Mouse (Mus musculus) neutrophil, adult 5-6 weeks (primary cell): ENCODE measurements around the gene Gpr83. TPM values are rescaled to one million over a fixed set of nuclear protein-coding genes. Genes with fewer than 3 reads are reported as not detected.

Experiments used
- ATAC-seq: fragments of 151-379, 151-347 bp; 2 replicates; pipeline ENCODE4 v1.8.0; 2017; ENCODE audit warnings: mild to moderate bottlenecking, moderate TSS enrichment; ENCODE audit not compliant: insufficient number of reproducible peaks, poor library complexity, low FRiP score, severe bottlenecking; ENCODE audit errors: extremely low read depth
- total RNA-seq: library from RNA; stranded (forward); fragments of 200-1000 nt; gene quantifications from 2 replicates; pipeline ENCODE4 v1.2.3, GENCODE M21; 2017

Gene Gpr83
- total RNA-seq, 1 experiment from 2014 or later: 1.0 TPM

DNA sequence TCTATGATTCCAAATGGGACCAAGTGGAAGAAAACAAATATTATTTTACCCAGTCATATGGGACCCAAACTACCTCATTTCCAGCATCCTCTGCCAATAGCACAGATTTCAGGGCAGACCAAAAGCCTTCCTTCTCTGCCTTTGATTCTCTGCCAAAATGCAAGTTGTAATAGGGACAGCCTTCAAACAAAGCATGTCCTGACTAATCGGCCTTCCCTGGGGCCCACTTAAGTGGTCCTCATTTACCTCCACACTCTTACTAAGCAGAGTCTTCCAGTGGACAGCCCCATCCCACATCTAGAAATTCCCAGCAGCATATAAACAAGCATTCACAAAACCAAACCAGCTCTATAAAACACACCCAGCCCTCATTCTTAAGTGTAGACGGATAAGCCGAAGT lies 37.1 kb downstream of the Gpr83 start:
- ATAC-seq: no peak

DNA sequence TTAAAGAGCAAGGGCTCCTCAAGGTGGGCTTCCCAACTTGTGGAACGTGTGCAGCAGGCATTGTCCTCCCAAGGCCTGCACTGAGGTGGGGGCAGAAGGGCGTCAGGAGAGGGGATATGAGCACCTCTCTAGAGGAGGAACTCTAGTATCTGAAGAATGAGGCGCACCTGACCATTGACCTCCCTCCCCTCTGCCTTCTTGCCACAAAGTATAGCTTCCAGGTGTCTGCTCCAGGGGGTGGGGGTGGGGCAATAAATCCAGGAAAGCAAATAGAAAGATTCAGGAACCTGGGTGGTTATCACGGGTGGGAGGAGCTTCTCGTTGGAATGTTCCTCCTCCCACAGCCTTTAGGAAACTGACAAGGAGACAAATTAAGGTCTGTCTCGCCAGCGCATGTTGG lies 41.7 kb downstream of the Gpr83 start:
- ATAC-seq: no peak

DNA sequence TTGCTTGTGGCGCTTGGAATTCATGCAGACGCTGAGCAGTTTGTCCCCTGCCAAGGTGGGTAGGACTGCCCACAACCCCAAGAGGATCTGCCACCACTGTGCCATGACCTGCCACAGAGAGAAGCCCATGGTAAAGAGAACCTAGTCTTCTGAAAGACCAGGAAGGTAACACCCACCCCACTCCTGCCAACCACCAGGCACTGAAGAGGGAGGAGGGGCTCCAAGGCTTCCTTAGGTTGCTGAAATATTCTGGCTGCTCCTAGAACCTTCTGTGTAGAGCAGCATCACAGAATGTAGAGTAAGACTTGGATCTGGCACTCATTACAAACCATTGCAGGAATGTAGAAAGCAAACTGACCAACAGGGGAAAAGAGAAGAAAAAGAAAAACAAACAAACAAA lies 42.4 kb downstream of the Gpr83 start:
- no peak for ATAC-seq

DNA sequence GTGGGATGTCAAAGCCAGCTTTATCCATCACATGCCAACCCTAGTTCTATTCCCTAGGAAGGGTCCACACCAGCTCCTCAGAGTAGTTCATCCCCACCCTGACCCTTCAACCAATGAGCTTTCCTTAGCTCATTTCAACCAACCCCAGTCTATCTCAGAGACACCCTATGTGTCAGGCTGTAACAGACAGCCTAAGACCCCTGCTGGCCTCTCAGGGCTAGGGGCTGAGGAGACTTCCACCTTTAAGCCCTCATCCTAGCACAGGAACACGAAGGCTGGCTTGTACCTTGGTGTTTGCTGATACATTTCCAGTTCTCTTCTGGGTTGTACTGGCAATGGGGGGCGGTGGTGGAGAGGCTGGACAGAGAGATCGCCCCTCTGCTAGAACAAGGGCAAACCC lies 43.0 kb downstream of the Gpr83 start:
- ATAC-seq: no peak

DNA sequence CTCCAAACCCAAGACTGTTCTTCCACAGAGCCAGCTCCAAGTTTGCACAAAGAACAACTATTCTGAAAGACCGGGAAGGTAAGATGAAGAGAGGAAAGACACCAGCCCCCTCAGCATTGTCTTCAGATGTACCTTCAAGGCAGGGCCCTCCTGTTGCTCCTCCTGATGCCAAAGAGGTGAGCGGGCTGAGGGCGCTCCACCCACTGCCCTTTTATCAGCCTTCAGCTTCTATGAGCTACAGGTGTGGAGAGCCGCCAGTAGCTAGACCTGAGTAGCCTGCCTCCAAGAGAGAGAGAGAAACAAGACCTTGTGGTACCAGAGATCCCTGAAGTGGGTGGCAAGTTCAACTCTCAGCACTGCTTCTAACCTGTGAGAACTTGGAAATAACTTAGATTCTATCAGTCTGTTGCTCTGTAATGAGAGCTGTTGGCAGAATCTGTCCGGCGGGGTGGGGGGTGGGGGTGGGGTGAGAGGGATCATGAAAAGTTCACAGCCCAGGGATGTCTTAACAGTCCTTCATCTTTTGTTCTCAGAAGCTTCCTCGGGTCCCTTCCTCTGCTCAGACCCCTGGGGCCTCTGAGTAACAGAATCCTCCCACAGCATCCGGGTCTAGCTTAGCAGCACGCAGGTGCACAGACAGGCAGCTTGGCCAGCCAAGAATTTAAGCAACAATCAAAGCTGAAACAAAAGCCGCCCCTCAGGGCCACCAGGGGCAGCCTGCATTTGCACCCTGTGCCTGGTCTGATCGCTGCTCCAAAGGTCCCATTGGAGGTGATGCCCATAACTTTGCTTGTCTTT lies 43.8 kb downstream of the Gpr83 start, which contains the start of gene Izumo1r:
TSS of gene Izumo1r (minus strand) at position 369 of the 798 bp plus-strand sequence.
- ATAC-seq: peak; percentile 37; the same call in 1 of the 2 replicates

DNA sequence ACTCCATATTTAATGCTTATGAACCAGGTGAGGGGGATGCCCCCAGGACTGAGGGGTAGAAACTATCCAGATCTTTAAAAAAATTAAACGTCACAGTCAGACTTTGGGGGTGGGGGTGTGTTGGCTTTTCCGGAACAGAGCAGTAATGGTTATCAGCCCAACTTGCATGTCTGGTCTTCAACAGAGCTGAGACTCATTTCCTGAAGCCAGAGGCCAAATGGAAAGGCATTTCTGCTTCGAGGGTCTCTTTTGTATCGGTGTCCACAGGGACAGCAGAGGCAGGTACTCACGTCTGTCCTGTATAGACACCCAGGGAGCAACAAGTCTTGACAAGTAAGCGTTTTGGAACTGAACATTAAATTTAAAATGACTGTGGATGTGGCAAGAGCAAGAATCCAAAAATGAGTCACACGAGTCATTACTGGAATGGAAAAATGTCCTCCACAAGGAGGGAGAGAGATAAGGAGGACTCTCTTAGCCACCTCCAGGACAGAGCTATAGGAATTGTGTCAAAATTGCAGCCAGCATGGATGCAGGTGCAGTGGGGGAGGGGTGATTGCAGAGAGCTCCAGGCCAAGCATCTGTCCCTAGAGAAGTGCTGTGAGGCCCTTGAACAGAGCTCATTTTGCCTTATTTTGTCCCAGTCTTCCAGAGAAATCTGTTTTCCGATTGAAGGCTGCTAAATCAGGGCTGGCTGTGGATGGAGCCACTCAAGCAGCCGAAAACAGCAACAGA lies 44.9 kb downstream of the Gpr83 start:
- ATAC-seq: no peak

DNA sequence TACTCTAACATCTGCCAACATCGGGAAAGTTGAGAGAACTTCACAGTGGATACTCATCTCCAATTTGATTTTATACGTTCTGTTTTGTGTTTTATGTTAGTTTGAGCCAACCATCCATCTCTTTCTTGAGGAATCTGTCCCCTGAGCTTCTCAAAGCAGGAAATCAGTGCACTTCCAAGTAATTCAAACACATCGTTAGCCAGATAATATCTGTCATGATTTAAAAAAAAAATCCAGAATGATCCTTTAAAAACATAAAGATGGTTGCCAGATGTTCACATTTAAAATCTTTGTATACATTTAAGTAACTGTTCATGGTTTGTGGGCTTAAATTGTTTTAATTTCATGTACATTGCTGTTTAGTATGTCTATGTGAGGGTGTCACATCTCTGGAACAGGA lies 45.9 kb downstream of the Gpr83 start:
- no peak for ATAC-seq

DNA sequence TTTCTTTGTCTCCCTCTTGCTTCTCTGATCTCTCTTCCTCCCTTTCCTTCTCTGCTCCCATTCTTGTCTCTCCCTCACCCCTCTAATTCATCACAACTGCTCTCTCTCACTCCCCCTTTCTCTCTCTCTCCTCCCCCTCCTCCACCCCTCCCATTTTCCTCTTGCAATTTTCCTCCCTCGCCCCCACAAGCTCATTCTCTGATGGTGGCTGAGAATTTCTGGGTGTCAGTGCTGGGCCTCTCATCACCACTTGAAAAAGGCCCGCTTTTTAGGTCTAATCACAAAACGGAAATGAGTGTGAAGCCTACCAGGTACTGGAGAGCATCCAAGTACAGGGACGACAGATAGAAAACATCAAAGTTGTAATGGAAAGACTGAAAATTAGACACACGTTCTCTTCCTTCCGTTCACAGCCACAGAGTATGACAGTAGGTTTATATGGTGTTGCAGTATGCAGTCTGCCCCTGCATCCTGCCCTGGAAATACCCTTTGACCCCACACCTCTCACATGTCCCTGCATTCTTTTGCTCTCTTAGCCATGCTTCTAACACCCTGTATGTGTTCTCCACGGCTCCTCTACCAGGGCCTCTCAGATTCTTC lies 47.9 kb downstream of the Gpr83 start:
- ATAC-seq: peak; percentile 11; the same call in 1 of the 2 replicates

DNA sequence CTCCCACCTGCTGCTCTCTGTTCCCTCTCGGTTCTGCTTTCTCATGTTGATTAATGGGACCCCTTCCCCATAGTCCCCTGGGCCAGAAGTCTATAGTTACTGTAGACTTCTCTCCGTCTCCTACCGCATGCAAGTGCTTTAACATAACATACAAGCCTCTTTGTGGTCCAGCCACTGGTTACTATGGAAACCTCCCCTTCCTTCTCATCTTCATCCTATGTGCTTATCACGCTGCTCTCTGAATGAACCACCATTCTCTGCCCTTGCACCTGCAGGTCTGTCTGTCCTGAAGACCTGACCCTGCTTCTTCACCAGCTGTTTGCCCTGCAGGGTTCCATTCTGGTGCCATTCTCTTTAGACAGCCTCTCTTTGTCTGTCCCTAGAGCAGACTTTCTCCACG lies 50.0 kb downstream of the Gpr83 start:
- ATAC-seq: no peak

DNA sequence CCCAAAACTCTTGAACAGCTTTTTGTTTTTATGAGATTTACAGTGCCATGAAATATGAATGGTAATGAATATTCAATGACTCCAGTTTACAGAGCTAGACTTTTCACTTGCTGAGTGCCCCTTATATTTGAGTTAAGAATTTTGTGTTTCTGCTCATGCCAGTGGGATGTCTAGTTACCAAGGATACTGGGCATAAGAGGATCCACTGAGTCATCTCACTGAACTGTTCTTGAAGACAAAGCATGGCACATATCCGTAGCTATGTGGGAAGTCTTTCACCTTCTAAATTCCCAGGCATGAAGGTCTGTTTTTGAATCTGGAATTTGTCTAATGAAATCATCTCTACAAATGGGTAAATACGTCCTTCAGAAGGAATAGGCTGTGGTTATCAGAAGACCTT lies 52.0 kb downstream of the Gpr83 start:
- ATAC-seq: no peak

DNA sequence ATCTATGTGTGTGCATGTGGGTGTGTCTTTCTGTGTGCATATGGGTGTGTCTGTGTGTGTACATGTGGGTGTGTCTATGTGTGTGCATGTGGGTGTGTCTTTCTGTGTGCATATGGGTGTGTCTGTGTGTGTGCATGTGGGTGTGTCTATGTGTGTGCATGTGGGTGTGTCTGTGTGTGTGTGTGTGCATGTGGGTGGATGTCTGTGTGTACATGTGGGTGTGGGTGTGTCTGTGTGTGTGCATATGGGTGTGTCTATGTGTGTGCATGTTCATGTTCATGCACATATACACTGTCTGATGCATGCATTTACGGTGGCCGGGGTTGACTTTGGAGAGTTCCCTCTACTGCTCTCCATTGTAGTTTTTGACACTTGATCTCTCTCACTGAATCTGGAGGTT lies 57.7 kb downstream of the Gpr83 start:
- ATAC-seq: no peak

DNA sequence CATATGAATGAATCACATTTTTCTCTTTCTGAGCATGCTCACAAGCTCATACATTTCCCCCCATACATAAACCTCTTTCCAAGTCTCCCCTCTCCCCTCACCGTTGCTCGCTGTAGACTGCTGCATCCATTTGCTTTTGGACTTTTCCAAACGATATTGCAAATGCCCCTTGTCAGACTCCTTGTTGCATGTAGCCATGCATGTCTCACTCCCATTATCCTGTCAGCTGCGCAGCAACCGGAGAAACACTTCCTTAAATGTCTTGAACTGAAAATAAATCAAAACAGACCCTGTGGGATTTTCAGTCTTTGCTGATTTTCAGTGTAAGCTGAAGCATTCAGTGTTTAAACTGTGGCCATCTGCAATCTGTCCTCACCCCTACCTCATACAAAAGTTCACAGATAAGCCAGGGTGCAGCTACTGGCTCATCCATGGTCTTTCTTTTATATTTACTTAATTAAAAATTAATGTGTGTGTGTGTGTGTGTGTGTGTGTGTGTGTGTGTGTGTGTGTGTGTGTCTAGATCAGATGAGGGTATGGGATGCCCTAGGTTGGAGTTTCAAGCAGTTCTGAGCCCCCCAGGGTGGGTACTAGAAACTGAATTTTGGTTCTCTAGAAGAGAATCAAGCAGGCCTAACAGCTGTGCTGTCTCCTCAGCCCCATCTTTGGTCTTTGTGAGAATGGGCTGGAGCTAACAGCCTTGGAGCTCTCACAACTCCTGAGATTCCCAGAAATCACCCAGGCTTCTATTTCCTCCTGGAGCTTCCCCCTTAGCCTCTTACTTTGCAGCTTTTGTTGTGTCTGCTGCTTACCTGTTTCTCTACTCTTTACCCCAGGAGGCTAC lies 59.0 kb downstream of the Gpr83 start:
- no peak for ATAC-seq

Other genes with a start within 250 kb of the Gpr83 start
- under 0.01 TPM in 2 replicates for gene Amotl1, start 215.2 kb upstream of the Gpr83 start, total RNA-seq
- not detected in 2 replicates for gene Piwil4, start 119.5 kb upstream of the Gpr83 start, total RNA-seq
- gene Fut4, start 107.8 kb upstream of the Gpr83 start, total RNA-seq: 7.1 and 10.0 TPM in 2 replicates
- gene 1700012B09Rik, start 89.2 kb upstream of the Gpr83 start, total RNA-seq: not detected in 2 replicates
- 23.6 TPM in 2 replicates for gene Mre11a, start 75.6 kb upstream of the Gpr83 start, total RNA-seq
- gene Ankrd49, start 75.4 kb upstream of the Gpr83 start, total RNA-seq: 29.8 and 31.3 TPM in 2 replicates
- gene Izumo1r, start 43.7 kb downstream of the Gpr83 start, total RNA-seq: 1.5 and 1.6 TPM in 2 replicates
- gene Panx1, start 185.3 kb downstream of the Gpr83 start, total RNA-seq: 10.2 and 14.1 TPM in 2 replicates